Mouse (Mus musculus) adrenal gland, postnatal 36 days (tissue): ENCODE measurements around the gene Rtcb. TPM values are rescaled to one million over a fixed set of nuclear protein-coding genes. Genes with fewer than 3 reads are reported as not detected.

Experiments
- DNase-seq, 2 experiments: peaks; one replicate each; pipeline ENCODE4 v3.0.0; 2021; ENCODE audit warnings: mixed read lengths in 1 of 2
- total RNA-seq, 2 experiments: library from RNA; stranded (reverse); gene quantifications; 2 replicates each; pipeline ENCODE4 v1.2.3; 2021

Rtcb gene
- total RNA-seq, 2 experiments from 2014 or later, result 122 to 125 TPM

GRCm38 (mm10) chr10:85948483-85949196, 9.0 kb downstream of the Rtcb start:
- no peak for DNase-seq

- DNase-seq, result no peak
These were observed 21.2 kb downstream of the Rtcb start for GRCm38 (mm10) chr10:85936280-85936965.

GRCm38 (mm10) chr10:85929962-85930361, 27.7 kb downstream of the Rtcb start:
- no peak for DNase-seq

- DNase-seq, result no peak
These were observed 28.4 kb downstream of the Rtcb start for GRCm38 (mm10) chr10:85929208-85929591.

- peak; percentile 63 to 72 for DNase-seq
These were observed 29.0 kb downstream of the Rtcb start for GRCm38 (mm10) chr10:85928499-85929207.

GRCm38 (mm10) chr10:85927676-85928445, 29.8 kb downstream of the Rtcb start, which contains the start of gene Ascl4:
TSS of gene Ascl4 (plus strand) at chr10:85927681.
- peak; percentile 17 to 29 for DNase-seq

- DNase-seq, result peak; percentile 98 to 99
These were observed 40.9 kb downstream of the Rtcb start, which contains the start of gene Prdm4 for GRCm38 (mm10) chr10:85916498-85917309. TSS of gene Prdm4 (minus strand) at chr10:85917142.

Other genes with a start within 250 kb of the Rtcb start
- 10 to 100 TPM; 20.9 to 22.9 TPM for gene Pwp1, start 128.3 kb downstream of the Rtcb start, total RNA-seq
- gene Prdm4, start 40.7 kb downstream of the Rtcb start, total RNA-seq, result 10 to 100 TPM; 14.6 to 16.2 TPM
- gene Ascl4, start 30.1 kb downstream of the Rtcb start, total RNA-seq, result not detected
- 1 to 10 TPM in 1 of 2 experiments, under 1 TPM in 1; 0.13 to 1.2 TPM for gene Bpifc, start 54.1 kb upstream of the Rtcb start, total RNA-seq
- 10 to 100 TPM; 20.8 to 28.0 TPM for gene Fbxo7, start 64.1 kb upstream of the Rtcb start, total RNA-seq